Mouse (Mus musculus): Measurements from ENCODE around the gene Gpalpp1. TPM values are rescaled to one million over a fixed set of nuclear protein-coding genes. Genes with fewer than 3 reads are reported as not detected.

Gpalpp1 gene
- polyA plus RNA-seq (2012; ENCODE audit: insufficient read depth, insufficient read length, low replicate concordance, missing spikeins): not detected in 2 replicates

DNA sequence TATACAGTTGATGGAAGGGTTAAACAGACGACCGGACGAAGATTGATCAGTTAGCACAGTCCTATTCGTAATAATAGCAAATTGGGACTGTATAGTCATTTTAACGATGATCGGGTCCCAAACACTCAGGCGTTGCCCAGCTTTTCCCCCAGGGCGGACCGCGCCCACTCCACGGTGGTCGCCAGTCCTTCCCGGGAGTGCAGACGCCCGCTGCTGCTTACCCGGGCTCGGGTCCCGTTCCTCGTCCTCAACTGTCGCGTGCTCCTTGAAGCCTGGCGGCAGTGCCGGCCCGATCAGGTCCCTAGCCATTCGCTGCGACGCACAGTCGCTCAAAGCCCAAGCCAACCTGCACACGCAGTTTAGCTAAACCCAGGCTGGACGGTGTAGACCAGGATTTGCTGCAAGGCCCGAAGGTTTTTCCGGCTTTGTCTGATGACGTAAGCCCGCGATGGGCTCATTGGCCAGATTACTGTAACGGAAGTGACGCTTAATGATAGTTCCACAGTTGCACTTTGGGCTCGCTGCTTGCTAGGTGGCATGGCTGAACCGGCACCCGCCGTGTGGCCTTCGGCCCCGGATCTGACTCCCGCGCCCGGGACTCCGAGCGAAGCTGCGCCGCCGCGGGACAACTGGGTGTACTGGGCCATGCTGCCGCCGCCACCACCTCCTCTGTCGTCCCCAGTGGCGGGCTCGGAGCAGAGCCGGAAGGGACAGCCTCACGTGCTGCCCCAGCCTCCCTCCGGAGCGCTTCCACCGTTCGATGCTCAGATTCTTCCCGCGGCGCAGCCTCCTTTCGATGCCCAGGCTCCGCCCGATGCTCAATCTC lies at the start of gene Gpalpp1, which contains the start of gene Nufip1:
Gene Gpalpp1, minus strand, starts transcription at position 365 of the 826 bp plus-strand sequence.
Gene Nufip1, plus strand, starts transcription at position 496 of the 826 bp plus-strand sequence.
- Histone ChIP-seq H3K27ac (ENCODE audit: insufficient read depth, low read depth, low read length) (0 out of 2 replicates have a peak within 1 kb of the TSS, but pooled peaks have one; percentile 1), H3K4me1 (ENCODE audit: control insufficient read depth, insufficient read depth, low read length) (no peaks in the 10 kb centered on the region; the same call in 1 of the 2 replicates), H3K4me3 (ENCODE audit: insufficient read depth, low read depth, low read length) (peak within 1 kb of the TSS; percentile 77)
- TF ChIP-seq CTCF (IDR thresholded peaks at IDR 0.05; ENCODE audit: insufficient read depth, low read depth, low read length) (no peak), POLR2A (IDR thresholded peaks at IDR 0.05; ENCODE audit: insufficient read depth, low read depth, low read length) (peak; percentile 60)
- WGBS: under 1% methylated on average over 69 of the region's 69 CpGs

DNA sequence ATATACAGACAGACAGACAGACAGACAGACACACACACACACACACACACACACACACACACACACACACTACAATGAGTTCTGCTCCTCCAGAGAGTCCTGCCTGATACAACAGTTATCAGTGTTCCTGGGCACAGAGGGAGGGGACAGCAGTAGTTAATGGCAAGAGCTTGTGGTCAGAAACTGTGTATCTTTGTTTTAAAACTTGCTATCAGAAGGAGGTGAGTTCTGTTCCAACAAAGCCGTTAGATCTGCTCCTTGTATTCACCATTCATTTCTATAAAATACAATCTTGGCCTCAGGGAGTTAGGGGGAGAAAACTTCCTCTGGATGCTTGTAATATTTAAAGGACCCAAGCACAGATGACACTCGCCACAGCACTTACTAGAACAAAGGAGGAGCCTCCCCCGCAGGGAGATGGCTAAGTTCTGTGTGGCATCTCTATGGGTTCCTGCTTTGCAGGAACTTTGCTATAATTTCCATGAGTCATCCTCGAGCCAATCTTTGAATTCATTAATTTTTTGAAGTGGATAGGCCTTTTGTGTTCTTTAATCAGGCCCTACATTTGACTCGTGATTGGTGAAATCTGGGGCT lies 47.7 kb upstream of the Gpalpp1 start:
- H3K4me3 ChIP-seq (ENCODE audit: insufficient read depth, low read depth, low read length): no peak overlapping the region
- H3K27ac ChIP-seq (ENCODE audit: insufficient read depth, low read depth, low read length): no peak overlapping the region
- H3K4me1 ChIP-seq (ENCODE audit: control insufficient read depth, insufficient read depth, low read length): peaks cover 3% of the 10 kb centered on the region
- no peak for TF ChIP-seq POLR2A (IDR thresholded peaks at IDR 0.05; ENCODE audit: insufficient read depth, low read depth, low read length)
- TF ChIP-seq CTCF (IDR thresholded peaks at IDR 0.05; ENCODE audit: insufficient read depth, low read depth, low read length): no peak
- 45% methylated on average over 5 of the region's 5 CpGs for WGBS

DNA sequence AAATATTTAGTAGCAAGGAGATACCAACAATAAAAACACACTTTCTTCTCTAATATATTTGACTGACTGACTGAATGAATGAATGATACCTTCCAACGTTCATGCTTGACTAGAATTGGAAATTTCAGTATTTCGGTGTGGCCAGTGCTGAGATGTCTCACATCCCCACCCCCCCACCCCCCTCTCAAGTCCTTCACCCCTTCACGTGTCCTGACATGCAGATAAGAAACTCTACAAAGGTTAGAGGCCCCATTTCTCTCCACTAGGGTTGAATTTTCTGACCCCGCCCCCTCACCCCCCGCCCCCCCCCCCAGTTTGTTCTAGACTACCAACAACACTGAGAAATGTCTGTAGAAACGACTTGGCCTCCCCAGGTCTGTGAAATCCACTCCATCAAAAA lies 43.3 kb upstream of the Gpalpp1 start:
- WGBS: 39% methylated on average over 6 of the region's 6 CpGs
- Histone ChIP-seq H3K4me3 (ENCODE audit: insufficient read depth, low read depth, low read length) (no peak overlapping the region), H3K27ac (ENCODE audit: insufficient read depth, low read depth, low read length) (no peak overlapping the region), H3K4me1 (ENCODE audit: control insufficient read depth, insufficient read depth, low read length) (peaks cover 16% of the 10 kb centered on the region)
- TF ChIP-seq CTCF (IDR thresholded peaks at IDR 0.05; ENCODE audit: insufficient read depth, low read depth, low read length) (no peak), POLR2A (IDR thresholded peaks at IDR 0.05; ENCODE audit: insufficient read depth, low read depth, low read length) (no peak)

DNA sequence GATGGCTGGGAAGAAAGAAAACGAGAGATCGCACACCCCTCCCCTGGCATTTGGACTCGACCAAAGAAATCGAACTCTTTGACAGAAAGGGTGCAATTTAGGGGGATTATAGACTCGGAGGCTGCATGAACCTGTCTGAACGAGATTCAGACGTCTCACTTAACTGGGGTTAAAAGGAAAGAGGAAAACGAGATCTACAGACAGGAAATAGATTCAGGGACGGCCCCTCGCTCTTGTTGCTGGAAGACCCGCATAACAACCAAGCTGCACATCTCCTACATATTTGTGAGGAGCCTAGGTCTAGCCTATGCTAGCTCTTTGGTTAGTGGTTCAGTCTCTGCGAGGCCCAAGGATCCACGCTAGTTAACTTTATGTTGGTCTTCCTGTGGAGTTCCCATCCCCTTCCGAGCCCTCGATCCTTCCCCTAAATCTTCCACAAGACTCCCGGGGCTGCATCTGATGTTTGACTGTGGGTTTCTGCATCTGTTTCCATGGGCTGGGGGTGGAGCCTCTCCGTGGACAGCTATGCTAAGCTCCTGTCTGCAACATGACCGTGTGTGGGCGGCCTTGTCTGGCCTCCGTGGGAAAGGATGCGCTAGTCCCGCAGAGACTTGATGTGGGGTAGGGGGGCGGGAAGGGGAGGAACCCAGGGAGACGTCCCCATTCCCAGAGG lies 42.6 kb upstream of the Gpalpp1 start:
- TF ChIP-seq POLR2A (IDR thresholded peaks at IDR 0.05; ENCODE audit: insufficient read depth, low read depth, low read length) (no peak), CTCF (IDR thresholded peaks at IDR 0.05; ENCODE audit: insufficient read depth, low read depth, low read length) (no peak)
- Histone ChIP-seq H3K4me3 (ENCODE audit: insufficient read depth, low read depth, low read length) (peak overlapping the region; percentile 73), H3K27ac (ENCODE audit: insufficient read depth, low read depth, low read length) (peak overlapping the region; percentile 50), H3K4me1 (ENCODE audit: control insufficient read depth, insufficient read depth, low read length) (peaks cover 16% of the 10 kb centered on the region)
- WGBS: 8% methylated on average over 24 of the region's 24 CpGs

DNA sequence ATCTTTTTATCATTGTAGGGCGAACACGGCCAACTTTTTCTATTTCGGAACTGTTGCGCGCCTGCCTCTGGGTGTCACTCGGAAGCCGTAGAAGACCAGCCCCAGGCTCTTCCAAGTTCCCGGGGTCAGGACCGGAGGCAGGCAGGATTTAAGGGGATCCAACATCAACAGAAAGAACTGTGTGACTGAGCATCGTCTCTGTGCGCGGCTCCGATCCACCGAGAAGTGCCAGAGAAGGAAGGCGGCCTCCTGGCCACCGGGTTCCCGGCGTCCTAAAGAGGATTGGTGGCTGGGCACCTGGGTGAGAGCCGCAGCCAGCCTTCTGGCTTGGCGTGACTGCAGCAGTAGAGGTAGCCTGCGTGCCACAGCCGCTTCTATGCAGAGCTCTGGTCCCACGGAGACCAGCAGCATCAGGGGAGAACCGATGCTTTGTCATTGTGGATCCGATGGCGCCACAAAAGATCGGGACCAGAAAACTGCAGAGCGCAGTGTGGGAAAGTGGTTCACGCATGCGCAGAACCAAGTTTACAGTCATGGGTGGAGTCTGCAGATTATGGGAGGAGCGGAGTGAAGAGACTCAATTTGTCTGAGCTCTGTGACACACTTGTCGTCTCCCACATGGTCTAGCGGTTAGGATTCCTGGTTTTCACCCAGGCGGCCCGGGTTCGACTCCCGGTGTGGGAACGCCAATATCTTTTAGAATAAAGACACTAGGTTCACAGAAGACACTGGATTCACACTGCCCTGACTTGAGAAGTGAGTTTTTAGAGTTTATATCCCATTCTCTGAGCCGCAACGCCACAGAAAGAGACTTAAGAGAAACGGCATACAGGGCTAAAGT lies 41.8 kb upstream of the Gpalpp1 start:
- under 1% methylated on average over 41 of the region's 41 CpGs for WGBS
- H3K4me1 ChIP-seq (ENCODE audit: control insufficient read depth, insufficient read depth, low read length): peaks cover 16% of the 10 kb centered on the region
- H3K27ac ChIP-seq (ENCODE audit: insufficient read depth, low read depth, low read length): peak overlapping the region; percentile 89
- peak overlapping the region; percentile 73 for H3K4me3 ChIP-seq (ENCODE audit: insufficient read depth, low read depth, low read length)
- TF ChIP-seq POLR2A (IDR thresholded peaks at IDR 0.05; ENCODE audit: insufficient read depth, low read depth, low read length) (peak; percentile 57; the same call in 1 of the 2 replicates), CTCF (IDR thresholded peaks at IDR 0.05; ENCODE audit: insufficient read depth, low read depth, low read length) (peak; percentile 53)

DNA sequence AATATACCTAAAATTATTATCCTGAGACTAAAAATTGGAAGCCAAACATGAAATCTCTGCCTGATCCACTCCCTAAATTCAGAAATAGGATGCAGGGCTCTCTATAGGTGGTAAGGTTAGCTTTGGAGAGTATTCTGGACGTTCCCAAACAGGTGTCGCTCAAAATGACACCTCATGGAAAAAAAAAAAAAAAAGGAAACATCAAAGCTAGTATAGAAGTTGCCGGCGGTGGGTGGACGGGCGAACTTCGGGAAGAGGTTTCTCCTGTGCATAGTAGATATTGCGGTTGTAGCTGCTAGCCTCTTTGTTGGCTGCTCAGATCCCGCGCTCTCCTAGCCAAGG lies 41.2 kb upstream of the Gpalpp1 start:
- Histone ChIP-seq H3K4me1 (ENCODE audit: control insufficient read depth, insufficient read depth, low read length) (peaks cover 16% of the 10 kb centered on the region), H3K4me3 (ENCODE audit: insufficient read depth, low read depth, low read length) (peak overlapping the region; percentile 73), H3K27ac (ENCODE audit: insufficient read depth, low read depth, low read length) (peak overlapping the region; percentile 43; the same call in 1 of the 2 replicates)
- 2% methylated on average over 10 of the region's 10 CpGs for WGBS
- TF ChIP-seq POLR2A (IDR thresholded peaks at IDR 0.05; ENCODE audit: insufficient read depth, low read depth, low read length) (no peak), CTCF (IDR thresholded peaks at IDR 0.05; ENCODE audit: insufficient read depth, low read depth, low read length) (no peak)

DNA sequence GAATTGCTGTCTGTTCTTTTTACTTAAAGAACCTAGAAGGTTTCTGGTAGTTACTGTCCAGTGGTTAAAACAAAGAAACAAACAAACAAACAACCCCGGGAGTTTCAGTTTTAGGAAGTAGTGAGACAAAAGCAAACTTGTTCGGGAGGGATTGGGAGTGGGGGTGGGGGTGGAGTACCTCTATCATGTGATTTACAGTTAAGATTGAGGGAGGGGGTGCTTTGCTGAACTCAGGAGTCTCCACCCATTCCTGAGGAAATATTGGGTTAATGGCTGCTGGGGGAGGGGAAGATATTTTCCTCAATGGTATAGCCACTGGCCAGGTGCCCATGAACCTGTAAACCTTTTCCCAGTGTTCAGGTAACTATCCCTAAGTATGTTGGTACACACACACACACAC lies 40.5 kb upstream of the Gpalpp1 start:
- Histone ChIP-seq H3K27ac (ENCODE audit: insufficient read depth, low read depth, low read length) (no peak overlapping the region), H3K4me1 (ENCODE audit: control insufficient read depth, insufficient read depth, low read length) (peaks cover 16% of the 10 kb centered on the region), H3K4me3 (ENCODE audit: insufficient read depth, low read depth, low read length) (no peak overlapping the region)
- WGBS: 59% methylated on average over 2 of the region's 2 CpGs
- TF ChIP-seq POLR2A (IDR thresholded peaks at IDR 0.05; ENCODE audit: insufficient read depth, low read depth, low read length) (no peak), CTCF (IDR thresholded peaks at IDR 0.05; ENCODE audit: insufficient read depth, low read depth, low read length) (no peak)

DNA sequence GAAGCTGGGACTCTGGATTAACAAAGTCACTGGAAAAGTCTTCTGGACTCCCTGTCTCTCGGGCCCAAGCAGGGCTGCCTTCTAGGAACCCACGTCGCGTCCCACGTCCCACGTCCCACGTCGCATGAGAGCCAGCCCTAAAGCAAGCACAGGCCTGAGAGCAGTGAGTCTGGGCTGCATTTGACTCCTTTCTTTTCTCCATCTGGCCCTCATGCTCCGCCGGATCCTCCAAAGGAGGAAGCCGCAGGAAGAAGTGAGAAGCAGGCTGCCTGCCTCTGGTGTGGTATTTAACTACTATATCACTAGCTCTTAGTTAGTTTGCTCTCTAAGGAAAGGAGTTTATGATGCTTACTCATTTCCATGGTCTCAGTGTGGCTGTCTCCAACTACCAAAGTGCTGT lies 39.9 kb upstream of the Gpalpp1 start:
- H3K4me1 ChIP-seq (ENCODE audit: control insufficient read depth, insufficient read depth, low read length): peaks cover 16% of the 10 kb centered on the region
- no peak overlapping the region for H3K27ac ChIP-seq (ENCODE audit: insufficient read depth, low read depth, low read length)
- 78% methylated on average over 11 of the region's 11 CpGs for WGBS
- TF ChIP-seq CTCF (IDR thresholded peaks at IDR 0.05; ENCODE audit: insufficient read depth, low read depth, low read length) (no peak), POLR2A (IDR thresholded peaks at IDR 0.05; ENCODE audit: insufficient read depth, low read depth, low read length) (no peak)
- no peak overlapping the region for H3K4me3 ChIP-seq (ENCODE audit: insufficient read depth, low read depth, low read length)

Data from olfactory bulb, adult 2 months (tissue).